Mouse (Mus musculus) spleen, postnatal 10 days (tissue): ENCODE measurements around the gene Rnf220.

Experiments used
- DNase-seq, 2 experiments: peaks; one replicate each; pipeline ENCODE4 v3.0.0; 2021 to 2022; ENCODE audit warnings: low spot score in 2 of 2

The Rnf220 gene

GRCm38 (mm10) chr4:117489566-117489965 is 7.3 kb downstream of the Rnf220 start:
- no peak for DNase-seq

- no peak for DNase-seq
Observed at GRCm38 (mm10) chr4:117487471-117487870, 9.4 kb downstream of the Rnf220 start.

- DNase-seq, result no peak
Observed at GRCm38 (mm10) chr4:117486188-117486587, 10.7 kb downstream of the Rnf220 start.

GRCm38 (mm10) chr4:117485045-117485780 is 11.6 kb downstream of the Rnf220 start:
- no peak for DNase-seq

- DNase-seq, result peak; percentile 55 to 59
Observed at GRCm38 (mm10) chr4:117484256-117485044, 12.4 kb downstream of the Rnf220 start.

GRCm38 (mm10) chr4:117483931-117484255 is 13.0 kb downstream of the Rnf220 start:
- peak in 1 of 2 experiments; percentile 32 for DNase-seq

- DNase-seq, result no peak
Observed at GRCm38 (mm10) chr4:117482103-117482502, 14.7 kb downstream of the Rnf220 start.

GRCm38 (mm10) chr4:117480611-117481445 is 16.0 kb downstream of the Rnf220 start:
- no peak for DNase-seq

- DNase-seq, result no peak
Observed at GRCm38 (mm10) chr4:117479951-117480350, 16.9 kb downstream of the Rnf220 start.

- DNase-seq, result peak; percentile 51 to 52
Observed at GRCm38 (mm10) chr4:117478101-117478673, 18.7 kb downstream of the Rnf220 start.

GRCm38 (mm10) chr4:117477401-117477800 is 19.5 kb downstream of the Rnf220 start:
- peak; percentile 47 to 77 for DNase-seq

- peak; percentile 31 to 41 for DNase-seq
Observed at GRCm38 (mm10) chr4:117476777-117477176, 20.1 kb downstream of the Rnf220 start.

GRCm38 (mm10) chr4:117476355-117476754 is 20.5 kb downstream of the Rnf220 start:
- peak in 1 of 2 experiments; percentile 26 for DNase-seq

GRCm38 (mm10) chr4:117473985-117474354 is 22.9 kb downstream of the Rnf220 start:
- DNase-seq, result peak; percentile 48 to 82

GRCm38 (mm10) chr4:117473291-117473984 is 23.4 kb downstream of the Rnf220 start:
- DNase-seq, result peak; percentile 48 to 54

GRCm38 (mm10) chr4:117469471-117469870 is 27.4 kb downstream of the Rnf220 start:
- no peak for DNase-seq

- no peak for DNase-seq
Observed at GRCm38 (mm10) chr4:117467936-117468335, 28.9 kb downstream of the Rnf220 start.

GRCm38 (mm10) chr4:117449151-117449550 is 47.7 kb downstream of the Rnf220 start:
- no peak for DNase-seq

- no peak for DNase-seq
Observed at GRCm38 (mm10) chr4:117447926-117448325, 48.9 kb downstream of the Rnf220 start.

GRCm38 (mm10) chr4:117445516-117446207 is 51.2 kb downstream of the Rnf220 start:
- no peak for DNase-seq

- no peak for DNase-seq
Observed at GRCm38 (mm10) chr4:117438919-117439318, 57.9 kb downstream of the Rnf220 start.
